In the genomic region with DNA sequence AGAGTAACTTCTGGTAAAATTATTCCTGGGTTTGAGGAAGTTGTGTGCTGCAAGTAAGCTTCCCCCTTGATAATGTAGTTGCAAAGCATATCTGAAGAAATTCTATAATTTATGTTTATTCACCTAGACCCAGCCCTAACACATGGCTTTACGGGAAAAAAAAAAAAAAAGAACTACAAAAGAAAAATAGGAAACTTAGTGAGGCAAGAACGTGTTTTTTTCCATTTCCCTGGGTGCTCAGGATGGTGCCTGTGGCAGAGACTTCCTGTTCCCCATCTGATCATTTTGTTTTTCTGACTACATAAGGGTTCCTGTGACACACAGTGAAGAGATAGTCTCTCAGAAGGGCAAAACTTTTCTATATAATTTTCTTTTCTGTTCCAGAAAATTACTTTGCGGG, we compare ENCODE assay signal across 25 mouse cellular contexts.
"Had no signal": no experiment of that assay in that cellular context is flagged by ENCODE, and none has a peak within 500 bp of the region (broad histone marks: within the 10 kb centered on the region; RNA-seq: fewer than 3 reads in every experiment).

No protein-coding gene starts in this region.

- H3K4me2 ChIP-seq: kidney, embryonic 15.5 days; limb, embryonic 13.5 days; liver, embryonic 13.5 days; midbrain, embryonic 12.5 days; neural tube, embryonic 12.5 days; neural tube, embryonic 15.5 days had no signal

- DNase-seq: kidney, adult 11 months; kidney, adult 8-10 months; kidney, postnatal 10 days; kidney, postnatal 36 days; layer of hippocampus, postnatal 36 days; left cerebral cortex, postnatal 4 days; liver; liver, embryonic 13.5 days; lung, adult 2 months; lung, postnatal 14 days; lung, postnatal 4 days; right cerebral cortex, adult 18-20 months; right cerebral cortex, postnatal 14 days; right cerebral cortex, postnatal 4 days; thymus, adult 2 months; thymus, postnatal 14 days; thymus, postnatal 4 days had no signal

- H3K9ac ChIP-seq: kidney, embryonic 15.5 days; limb, embryonic 13.5 days; liver, embryonic 13.5 days; midbrain, embryonic 12.5 days; neural tube, embryonic 12.5 days; neural tube, embryonic 15.5 days had no signal

- H3K27me3 ChIP-seq: kidney, embryonic 15.5 days; limb, embryonic 13.5 days; liver, embryonic 13.5 days; midbrain, embryonic 12.5 days; neural tube, embryonic 12.5 days; neural tube, embryonic 15.5 days had no signal

- H3K9me3 ChIP-seq: kidney, embryonic 15.5 days; limb, embryonic 13.5 days; liver, embryonic 13.5 days; midbrain, embryonic 12.5 days; neural tube, embryonic 12.5 days; neural tube, embryonic 15.5 days had no signal

- H3K27ac ChIP-seq: kidney, embryonic 15.5 days; left cerebral cortex, adult 2 months; limb, embryonic 13.5 days; liver, embryonic 13.5 days; midbrain, embryonic 12.5 days; neural tube, embryonic 12.5 days; neural tube, embryonic 15.5 days; stomach, postnatal 0 days had no signal

- H3K36me3 ChIP-seq: liver, embryonic 13.5 days had no signal

- H3K4me3 ChIP-seq: kidney, embryonic 15.5 days; left cerebral cortex, adult 2 months; limb, embryonic 13.5 days; liver, embryonic 13.5 days; midbrain, embryonic 12.5 days; neural tube, embryonic 12.5 days; neural tube, embryonic 15.5 days had no signal

- ATAC-seq: midbrain, embryonic 16.5 days had no signal

- H3K4me1 ChIP-seq: kidney, embryonic 15.5 days; limb, embryonic 13.5 days; liver, embryonic 13.5 days; midbrain, embryonic 12.5 days; neural tube, embryonic 12.5 days; neural tube, embryonic 15.5 days had no signal
